Mouse (Mus musculus) left cerebral cortex, adult 11 months (tissue): ENCODE data around the gene Palm2.

Source experiments
- DNase-seq: peaks from one replicate; pipeline ENCODE4 v3.0.0; 2022; ENCODE audit warnings: low spot score

Palm2 gene

GRCm38 (mm10) chr4:57715849-57716248, 281.8 kb downstream of the Palm2 start:
- no peak for DNase-seq

GRCm38 (mm10) chr4:57716735-57717134, 282.7 kb downstream of the Palm2 start:
- no peak for DNase-seq

- no peak for DNase-seq
Observed at GRCm38 (mm10) chr4:57717354-57717753, 283.3 kb downstream of the Palm2 start, which contains the start of gene Akap2. Gene Akap2 (plus strand): TSS chr4:57717657.

- DNase-seq: no peak
Observed at GRCm38 (mm10) chr4:57719370-57719769, 285.3 kb downstream of the Palm2 start.

- no peak for DNase-seq
Observed at GRCm38 (mm10) chr4:57720869-57721361, 286.9 kb downstream of the Palm2 start.

- no peak for DNase-seq
Observed at GRCm38 (mm10) chr4:57722296-57722695, 288.2 kb downstream of the Palm2 start.

- DNase-seq: no peak
Observed at GRCm38 (mm10) chr4:57723659-57724058, 289.6 kb downstream of the Palm2 start.

- DNase-seq: no peak
Observed at GRCm38 (mm10) chr4:57725569-57725968, 291.5 kb downstream of the Palm2 start.

- no peak for DNase-seq
Observed at GRCm38 (mm10) chr4:57728611-57729183, 294.6 kb downstream of the Palm2 start.

GRCm38 (mm10) chr4:57730047-57730446, 296.0 kb downstream of the Palm2 start:
- DNase-seq: no peak

GRCm38 (mm10) chr4:57730801-57731598, 297.0 kb downstream of the Palm2 start:
- DNase-seq: no peak

- no peak for DNase-seq
Observed at GRCm38 (mm10) chr4:57732351-57732750, 298.3 kb downstream of the Palm2 start.

- no peak for DNase-seq
Observed at GRCm38 (mm10) chr4:57733445-57733844, 299.4 kb downstream of the Palm2 start.

GRCm38 (mm10) chr4:57735426-57735825, 301.4 kb downstream of the Palm2 start:
- no peak for DNase-seq

- no peak for DNase-seq
Observed at GRCm38 (mm10) chr4:57738856-57739552, 305.0 kb downstream of the Palm2 start.

GRCm38 (mm10) chr4:57743325-57743929, 309.4 kb downstream of the Palm2 start:
- DNase-seq: no peak

GRCm38 (mm10) chr4:57750651-57751050, 316.6 kb downstream of the Palm2 start:
- no peak for DNase-seq

GRCm38 (mm10) chr4:57751054-57751453, 317.0 kb downstream of the Palm2 start:
- DNase-seq: no peak

GRCm38 (mm10) chr4:57751566-57751965, 317.5 kb downstream of the Palm2 start:
- no peak for DNase-seq

- no peak for DNase-seq
Observed at GRCm38 (mm10) chr4:57755085-57755484, 321.0 kb downstream of the Palm2 start.

- no peak for DNase-seq
Observed at GRCm38 (mm10) chr4:57757997-57758396, 323.9 kb downstream of the Palm2 start.
